Mouse (Mus musculus): ENCODE data around the gene Olfr457.
"Not testable (repeated sequence)": the region's sequence is repeated elsewhere in the genome, so short reads cannot be mapped to it uniquely, and the experiment has no call there.

Olfr457 gene

GRCm38 (mm10) chr6:42476235-42476634 lies at the start of gene Olfr457:
Gene Olfr457 (minus strand): TSS chr6:42476335.
- DNase-seq (ENCODE audit: extremely low spot score) = no peak

- no peak for DNase-seq (ENCODE audit: extremely low spot score)
Measured at GRCm38 (mm10) chr6:42513461-42513860, 37.3 kb upstream of the Olfr457 start.

GRCm38 (mm10) chr6:42509311-42509710 lies 33.2 kb upstream of the Olfr457 start:
- no peak for DNase-seq (ENCODE audit: extremely low spot score)

GRCm38 (mm10) chr6:42503478-42503877 lies 27.3 kb upstream of the Olfr457 start:
- no peak for DNase-seq (ENCODE audit: extremely low spot score)

GRCm38 (mm10) chr6:42489731-42490130 lies 13.6 kb upstream of the Olfr457 start:
- no peak for DNase-seq (ENCODE audit: extremely low spot score)

GRCm38 (mm10) chr6:42487114-42487513 lies 11.0 kb upstream of the Olfr457 start, which contains the start of gene Olfr456:
Gene Olfr456 (minus strand): TSS chr6:42487214.
- DNase-seq (ENCODE audit: extremely low spot score) = no peak

GRCm38 (mm10) chr6:42484633-42485032 lies 8.5 kb upstream of the Olfr457 start:
- no peak for DNase-seq (ENCODE audit: extremely low spot score)

GRCm38 (mm10) chr6:42471298-42471697 lies 4.8 kb downstream of the Olfr457 start:
- not testable (repeated sequence) for DNase-seq (ENCODE audit: extremely low spot score)

- DNase-seq (ENCODE audit: extremely low spot score) = no peak
Measured at GRCm38 (mm10) chr6:42470542-42470941, 5.6 kb downstream of the Olfr457 start.

- no peak for DNase-seq (ENCODE audit: extremely low spot score)
Measured at GRCm38 (mm10) chr6:42465096-42465495, 11.0 kb downstream of the Olfr457 start, which contains the start of gene Olfr458. Gene Olfr458 (minus strand): TSS chr6:42465196.

- no peak for DNase-seq (ENCODE audit: extremely low spot score)
Measured at GRCm38 (mm10) chr6:42447381-42447780, 28.8 kb downstream of the Olfr457 start.

GRCm38 (mm10) chr6:42444491-42444890 lies 31.6 kb downstream of the Olfr457 start:
- no peak for DNase-seq (ENCODE audit: extremely low spot score)

GRCm38 (mm10) chr6:42441395-42441794 lies 34.7 kb downstream of the Olfr457 start:
- DNase-seq (ENCODE audit: extremely low spot score) = no peak

GRCm38 (mm10) chr6:42435490-42435889 lies 40.6 kb downstream of the Olfr457 start:
- DNase-seq (ENCODE audit: extremely low spot score) = no peak

GRCm38 (mm10) chr6:42434446-42434845 lies 41.7 kb downstream of the Olfr457 start, which contains the start of gene Tas2r126:
Gene Tas2r126 (plus strand): TSS chr6:42434535.
- no peak for DNase-seq (ENCODE audit: extremely low spot score)

- DNase-seq (ENCODE audit: extremely low spot score) = no peak
Measured at GRCm38 (mm10) chr6:42433554-42433953, 42.6 kb downstream of the Olfr457 start.

- no peak for DNase-seq (ENCODE audit: extremely low spot score)
Measured at GRCm38 (mm10) chr6:42426337-42426736, 49.8 kb downstream of the Olfr457 start.

GRCm38 (mm10) chr6:42424472-42424871 lies 51.7 kb downstream of the Olfr457 start:
- DNase-seq (ENCODE audit: extremely low spot score) = no peak

- DNase-seq (ENCODE audit: extremely low spot score) = no peak
Measured at GRCm38 (mm10) chr6:42421439-42421838, 54.7 kb downstream of the Olfr457 start.

GRCm38 (mm10) chr6:42419443-42419842 lies 56.7 kb downstream of the Olfr457 start:
- DNase-seq (ENCODE audit: extremely low spot score) = no peak
